ENCODE assay signal across 12 mouse cellular contexts in genomic region chr10:93813755-93814154, GRCm38 (mm10). TPM values are rescaled to one million over a fixed set of nuclear protein-coding genes. Genes with fewer than 3 reads are reported as not detected.
DNase-seq lines count a peak whose midpoint lies in the region; ATAC-seq lines count a peak whose summit lies in the region.
"Had no signal": no experiment of that assay in that cellular context is flagged by ENCODE, and none has a peak within 500 bp of the region (broad histone marks: within the 10 kb centered on the region; RNA-seq: fewer than 3 reads in every experiment).

No protein-coding gene starts in this region.

- intact Hi-C loops in gastrocnemius, postnatal 14 days (cut with DNase I; ENCODE audit: low total_unique reads), result loop anchor here (10.0 kb wide), 1 partner anchor 199 kb away; no protein-coding TSS in a partner anchor
- intact Hi-C loops in gastrocnemius, postnatal 36 days (cut with DNase I), result loop anchor here (2.0 kb wide), 1 partner anchor 219 kb away; no protein-coding TSS in a partner anchor

- peak; percentile 19 for DNase-seq in gastrocnemius, postnatal 14 days
- DNase-seq in gastrocnemius, postnatal 36 days, result no peak
- DNase-seq in right cerebral cortex, postnatal 10 days (ENCODE audit: low spot score in 2 of 2), result peak; percentile 35 to 47
- no peak for DNase-seq in right cerebral cortex, postnatal 36 days (ENCODE audit: low spot score in 2 of 2)
- no peak for DNase-seq in kidney, postnatal 25 days

- WGBS in limb, embryonic 12.5 days, result 51% methylated on average over 10 of the region's 10 CpGs

- H3K9ac ChIP-seq in limb, embryonic 12.5 days (replicated peaks), result no peak overlapping the region
- H3K9ac ChIP-seq: neural tube, embryonic 12.5 days had no signal

- H3K27ac ChIP-seq in limb, embryonic 12.5 days, result no peak overlapping the region
- H3K27ac ChIP-seq: neural tube, embryonic 12.5 days had no signal

- no peak overlapping the region for H3K4me2 ChIP-seq in limb, embryonic 12.5 days
- H3K4me2 ChIP-seq: neural tube, embryonic 12.5 days had no signal

- peaks cover 22% of the 10 kb centered on the region for H3K27me3 ChIP-seq in limb, embryonic 12.5 days
- H3K27me3 ChIP-seq: neural tube, embryonic 12.5 days had no signal

- peak; percentile 72; the same call in 1 of the 2 replicates for ATAC-seq in limb, embryonic 12.5 days (ENCODE audit: insufficient number of reproducible peaks, insufficient read depth, low FRiP score, low TSS enrichment, low read depth)
- ATAC-seq in frontal cortex, adult (ENCODE audit: low TSS enrichment), result no peak
- no peak for ATAC-seq in granulocyte monocyte progenitor cell, adult 5-6 weeks (replicated peaks; ENCODE audit: poor library complexity, severe bottlenecking)

- H3K9me3 ChIP-seq in limb, embryonic 12.5 days, result no peaks in the 10 kb centered on the region
- H3K9me3 ChIP-seq: neural tube, embryonic 12.5 days had no signal

- H3K36me3 ChIP-seq in limb, embryonic 12.5 days, result no peaks in the 10 kb centered on the region
- H3K36me3 ChIP-seq: neural tube, embryonic 12.5 days had no signal

- H3K4me3 ChIP-seq in limb, embryonic 12.5 days (replicated peaks), result no peak overlapping the region
- H3K4me3 ChIP-seq: neural tube, embryonic 12.5 days had no signal

- no peaks in the 10 kb centered on the region for H3K4me1 ChIP-seq in limb, embryonic 12.5 days (replicated peaks)
- H3K4me1 ChIP-seq: neural tube, embryonic 12.5 days had no signal

RNA-seq across cellular contexts. Expression of gene Usp44, which starts 17.6 kb away (rescaled TPM):
- under 1 TPM; 0.31 to 0.45 TPM for total RNA-seq in gastrocnemius, postnatal 14 days (2021)
- total RNA-seq in gastrocnemius, postnatal 36 days (2021), result under 1 TPM; 0.22 to 0.46 TPM
- polyA plus RNA-seq in limb, embryonic 12.5 days (2016; fragmentation: Nextera tagmentation; extraction: Ambion mirVana), result 1.4 TPM in 2 replicates
- total RNA-seq in granulocyte monocyte progenitor cell, adult 5-6 weeks (2014; fragmentation: Nextera tagmentation), result 1.3 and 1.6 TPM in 2 replicates
- total RNA-seq in granulocyte monocyte progenitor cell, adult 5-6 weeks (2017), result 1.6 and 2.9 TPM in 2 replicates
- total RNA-seq: adrenal gland, postnatal 10 days; heart, postnatal 25 days had no signal
- polyA plus RNA-seq: spleen, adult 2 months had no signal

Comparison
In these comparisons a context has a peak if more than half of its experiments do, and no peak if none do; other contexts are left out.
1. DNase-seq: peak in gastrocnemius, postnatal 14 days (single experiment) and right cerebral cortex, postnatal 10 days (2 of 2); none in gastrocnemius, postnatal 36 days (0 of 2), right cerebral cortex, postnatal 36 days (0 of 2) and kidney, postnatal 25 days (0 of 2).